Mouse (Mus musculus): ENCODE measurements around the gene Rin1.
"Not testable (repeated sequence)": the region's sequence is repeated elsewhere in the genome, so short reads cannot be mapped to it uniquely, and the experiment has no call there.

Rin1 gene

DNA sequence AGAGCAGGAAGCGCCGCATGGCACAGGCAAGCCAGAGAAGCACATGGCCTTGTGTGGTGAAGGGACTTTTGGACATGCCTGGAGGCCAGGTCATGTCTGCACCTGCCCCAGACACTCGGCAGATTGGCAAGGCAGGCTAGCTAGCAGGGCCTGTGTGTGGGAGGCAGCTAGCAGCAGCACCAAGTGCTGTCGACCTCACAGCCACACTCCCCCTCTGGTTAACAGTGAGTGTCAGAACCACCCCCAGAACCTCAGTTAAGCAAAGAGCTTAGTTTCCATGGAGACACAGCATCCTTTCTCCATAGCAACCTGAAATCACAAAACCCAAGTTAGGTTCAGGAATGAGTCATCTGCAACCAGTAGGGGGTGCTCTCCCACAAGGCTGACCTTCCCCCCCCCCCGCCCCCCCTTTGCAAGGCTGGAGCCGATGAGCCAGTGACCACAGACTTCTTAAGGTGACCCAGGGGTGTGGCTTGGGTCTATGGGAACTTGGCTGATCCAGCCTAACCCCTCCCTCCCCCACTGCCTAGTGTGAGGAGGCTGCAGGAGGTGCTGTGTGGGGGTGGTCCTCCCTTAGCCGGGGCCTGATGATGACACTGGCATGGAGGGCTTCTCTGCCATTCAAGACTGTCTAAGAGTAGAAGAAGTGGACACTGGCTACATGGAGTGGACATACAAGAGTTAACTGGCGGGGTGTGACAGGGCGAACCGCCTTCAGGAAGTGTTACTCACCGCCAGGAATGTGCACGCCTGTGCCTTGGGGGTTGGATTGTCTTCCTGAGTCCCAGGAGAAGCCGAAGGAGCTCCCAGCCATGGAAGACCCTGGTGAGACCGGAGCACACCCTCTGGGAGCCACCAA is at the start of gene Rin1:
Rin1 (plus strand) TSS at position 435 of the 859 bp plus-strand sequence.
- DNase-seq = peak; percentile 68 to 78

GRCm38 (mm10) chr19:5001666-5002406 is 48.4 kb upstream of the Rin1 start:
- DNase-seq = peak; percentile 79 to 86

DNA sequence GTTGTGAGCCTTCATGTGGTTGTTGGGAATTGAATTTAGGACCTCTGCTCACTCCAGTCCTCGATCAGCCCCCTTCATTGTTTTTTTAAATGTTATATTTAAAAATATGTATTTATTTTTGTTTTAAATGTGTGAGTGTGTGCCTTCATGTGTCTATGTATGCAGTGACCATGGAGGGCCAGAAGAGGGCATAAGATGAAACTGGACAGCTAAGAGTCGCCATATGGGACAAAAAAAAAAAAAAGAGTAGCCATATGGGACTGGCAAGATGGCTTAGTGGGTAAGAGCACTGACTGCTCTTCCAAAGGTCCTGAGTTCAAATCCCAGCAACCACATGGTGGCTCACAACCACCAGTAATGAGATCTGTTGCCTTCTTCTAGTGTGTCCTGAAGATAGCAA is 46.6 kb upstream of the Rin1 start:
- DNase-seq = not testable (repeated sequence)

- DNase-seq = no peak
These were observed 45.4 kb upstream of the Rin1 start for GRCm38 (mm10) chr19:5004925-5005324.

GRCm38 (mm10) chr19:5013138-5013537 is 37.1 kb upstream of the Rin1 start:
- DNase-seq = no peak

GRCm38 (mm10) chr19:5014961-5015398 is 35.3 kb upstream of the Rin1 start:
- DNase-seq = peak in 1 of 2 experiments; percentile 51

DNA sequence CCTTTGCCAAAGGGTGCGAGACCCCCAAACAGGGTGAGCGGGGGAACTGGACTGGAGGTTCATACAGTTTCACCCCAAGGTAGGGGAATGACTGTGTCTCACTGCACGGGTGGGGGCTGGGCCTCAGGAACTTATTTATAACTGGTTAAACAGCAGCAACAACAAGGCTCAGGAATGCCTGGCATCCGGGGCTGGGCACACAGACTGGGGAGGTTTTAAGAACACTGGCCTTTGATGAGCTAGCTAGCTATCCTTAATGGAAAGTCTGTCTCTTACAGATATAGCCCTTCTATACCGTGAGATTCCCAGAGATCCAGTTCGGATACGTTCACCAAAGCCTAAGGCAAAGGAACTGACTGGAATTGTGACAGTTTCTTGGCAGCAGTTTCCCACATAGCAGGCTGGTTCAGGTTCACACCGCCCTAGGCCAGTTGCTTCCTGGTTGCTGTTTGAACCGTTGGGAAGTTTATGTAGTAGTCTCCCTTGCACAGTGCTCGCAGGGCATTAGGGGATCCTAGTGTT is 34.0 kb upstream of the Rin1 start:
- peak; percentile 23 to 63 for DNase-seq

DNA sequence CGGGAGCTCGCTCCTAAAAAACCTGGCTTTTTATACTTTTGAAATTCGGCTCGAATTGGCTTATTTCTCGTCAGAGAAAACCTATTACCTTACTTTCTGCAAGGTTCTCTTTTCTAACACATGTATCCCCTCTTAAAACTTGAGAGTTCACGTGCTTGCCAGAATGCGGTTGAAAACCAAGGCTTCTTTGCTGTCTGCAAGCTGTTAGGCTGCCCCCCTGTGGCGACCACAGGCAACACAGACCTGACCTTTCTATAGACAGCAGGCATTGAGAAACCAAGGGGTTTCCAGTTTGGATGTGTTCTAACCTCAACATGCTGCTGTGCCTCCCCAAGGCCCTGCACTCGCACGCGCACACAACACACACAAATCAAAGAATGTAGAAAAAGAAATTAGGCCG is 33.5 kb upstream of the Rin1 start:
- peak; percentile 75 to 85 for DNase-seq

DNA sequence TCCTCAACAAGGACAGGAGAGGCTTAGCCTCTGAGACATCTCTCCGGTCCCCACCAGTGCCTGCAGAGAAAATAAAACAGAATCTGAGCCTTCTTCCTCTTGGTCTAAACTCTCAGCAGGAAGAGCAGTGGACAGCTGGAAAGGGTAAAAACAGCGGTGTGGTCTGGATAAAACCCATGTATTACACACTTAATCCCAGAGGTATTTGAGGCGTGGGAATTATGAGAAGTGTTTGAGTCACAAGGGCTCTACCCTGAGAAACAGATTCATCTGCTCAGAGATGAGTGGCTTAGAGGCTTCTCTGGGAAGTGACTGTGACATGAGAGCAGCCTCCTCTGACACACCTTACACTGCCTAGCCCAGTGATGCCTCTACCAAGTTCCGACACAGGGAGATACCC is 32.7 kb upstream of the Rin1 start:
- no peak for DNase-seq

GRCm38 (mm10) chr19:5018191-5018590 is 32.1 kb upstream of the Rin1 start:
- DNase-seq = no peak

GRCm38 (mm10) chr19:5021416-5021815 is 28.9 kb upstream of the Rin1 start:
- DNase-seq = no peak

GRCm38 (mm10) chr19:5023621-5024479 is 26.4 kb upstream of the Rin1 start, which contains the start of gene Slc29a2:
Slc29a2 (plus strand) TSS chr19:5023860.
- DNase-seq = peak; percentile 93 to 94

DNA sequence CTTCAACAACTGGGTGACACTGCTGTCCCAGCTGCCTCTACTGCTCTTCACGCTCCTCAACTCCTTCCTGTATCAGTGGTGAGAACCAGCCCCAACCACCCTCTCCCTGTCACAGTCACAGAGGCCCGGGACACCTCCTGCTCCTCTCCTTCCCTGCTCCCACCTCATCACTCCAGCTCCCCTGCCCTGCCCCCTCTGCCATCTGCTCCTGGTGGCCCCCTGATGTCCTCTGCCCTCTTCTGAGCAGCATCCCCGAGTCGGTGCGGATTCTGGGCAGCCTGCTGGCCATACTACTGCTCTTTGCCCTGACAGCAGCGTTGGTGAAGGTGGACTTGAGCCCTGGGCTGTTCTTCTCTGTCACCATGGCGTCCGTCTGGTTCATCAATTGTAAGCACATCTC is 24.2 kb upstream of the Rin1 start:
- no peak for DNase-seq

GRCm38 (mm10) chr19:5032686-5033085 is 17.6 kb upstream of the Rin1 start:
- no peak for DNase-seq

DNA sequence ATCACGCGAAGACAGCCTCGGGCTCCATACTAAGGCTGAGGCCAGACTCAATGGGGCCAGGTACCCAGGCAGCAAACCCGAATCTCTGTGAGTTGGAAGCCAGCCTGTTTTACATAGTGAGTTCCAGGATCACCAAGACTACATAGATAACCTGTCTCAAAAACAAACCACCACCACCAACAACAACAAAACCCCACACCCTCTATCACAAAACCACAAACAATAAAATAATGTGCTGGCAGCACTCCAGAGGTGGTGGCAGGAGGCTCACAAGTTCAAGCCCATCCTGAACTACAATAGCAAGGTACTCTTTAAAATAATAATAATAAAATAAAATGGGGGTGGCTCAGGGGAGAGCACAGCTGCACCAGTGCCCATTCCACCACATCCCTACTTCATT is 13.7 kb upstream of the Rin1 start:
- no peak for DNase-seq

DNA sequence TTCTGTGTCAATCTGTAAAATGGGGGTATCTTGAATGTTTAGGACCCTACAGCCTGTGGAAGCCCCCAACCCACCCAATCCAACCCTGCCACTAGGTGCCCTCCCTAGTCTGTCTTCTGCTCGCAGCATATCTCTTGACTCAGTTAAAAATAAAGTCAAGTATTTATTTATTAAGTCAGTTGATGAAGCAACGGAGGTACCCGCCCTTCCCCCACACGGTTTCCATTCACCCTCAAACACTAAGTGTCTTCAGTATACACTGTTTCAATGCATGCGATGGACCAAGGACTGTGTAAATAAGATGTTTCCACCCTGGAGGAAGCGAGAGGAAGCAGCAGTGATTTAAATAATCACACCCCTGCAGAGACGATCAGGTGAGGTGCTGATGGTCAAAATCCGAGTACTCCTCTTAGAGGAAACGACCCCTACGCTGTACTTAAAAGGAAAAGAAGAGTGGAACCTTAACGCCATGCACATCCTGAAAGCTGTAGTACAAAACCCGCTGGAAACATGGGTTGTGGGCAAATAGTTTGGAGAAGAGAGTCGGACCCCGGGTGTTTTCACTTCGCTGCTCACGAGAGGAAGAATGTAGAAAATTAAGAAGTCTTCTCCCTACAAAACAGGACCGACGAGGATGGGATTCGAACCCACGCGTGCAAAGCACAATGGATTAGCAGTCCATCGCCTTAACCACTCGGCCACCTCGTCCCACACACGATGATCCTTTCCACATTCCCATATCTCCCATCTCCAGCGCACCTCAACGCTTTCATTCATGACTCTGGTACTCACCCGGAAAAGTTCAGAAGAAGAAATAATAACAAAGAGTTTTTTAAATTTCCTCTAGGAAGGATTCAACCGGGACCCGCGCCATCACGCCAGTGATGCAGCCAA is 12.4 kb upstream of the Rin1 start:
- peak; percentile 78 to 83 for DNase-seq

DNA sequence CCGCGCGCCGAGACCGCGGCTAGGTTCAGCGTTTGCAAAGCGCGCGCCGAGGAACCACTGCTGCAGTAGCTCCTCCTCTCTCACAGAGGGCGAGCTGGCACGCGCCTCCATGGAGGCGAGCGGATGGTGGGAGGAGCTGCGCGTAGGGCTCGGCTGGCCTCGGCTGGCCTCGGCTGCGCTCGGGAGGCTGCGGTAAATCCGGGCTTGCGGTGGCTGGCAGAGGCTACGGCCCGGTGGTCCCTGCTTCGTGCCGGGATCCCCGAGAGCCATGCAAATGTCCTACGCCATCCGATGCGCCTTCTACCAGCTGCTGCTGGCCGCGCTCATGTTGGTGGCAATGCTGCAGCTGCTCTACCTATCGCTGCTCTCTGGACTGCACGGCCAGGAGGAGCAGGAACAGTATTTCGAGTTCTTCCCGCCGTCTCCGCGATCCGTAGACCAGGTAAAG is 11.5 kb upstream of the Rin1 start, which contains the start of the genes B4gat1 and AC124502.3:
B4gat1 (plus strand) TSS at position 118 of the 448 bp plus-strand sequence.
AC124502.3 (plus strand) TSS at position 183 of the 448 bp plus-strand sequence.
- peak; percentile 91 to 93 for DNase-seq

DNA sequence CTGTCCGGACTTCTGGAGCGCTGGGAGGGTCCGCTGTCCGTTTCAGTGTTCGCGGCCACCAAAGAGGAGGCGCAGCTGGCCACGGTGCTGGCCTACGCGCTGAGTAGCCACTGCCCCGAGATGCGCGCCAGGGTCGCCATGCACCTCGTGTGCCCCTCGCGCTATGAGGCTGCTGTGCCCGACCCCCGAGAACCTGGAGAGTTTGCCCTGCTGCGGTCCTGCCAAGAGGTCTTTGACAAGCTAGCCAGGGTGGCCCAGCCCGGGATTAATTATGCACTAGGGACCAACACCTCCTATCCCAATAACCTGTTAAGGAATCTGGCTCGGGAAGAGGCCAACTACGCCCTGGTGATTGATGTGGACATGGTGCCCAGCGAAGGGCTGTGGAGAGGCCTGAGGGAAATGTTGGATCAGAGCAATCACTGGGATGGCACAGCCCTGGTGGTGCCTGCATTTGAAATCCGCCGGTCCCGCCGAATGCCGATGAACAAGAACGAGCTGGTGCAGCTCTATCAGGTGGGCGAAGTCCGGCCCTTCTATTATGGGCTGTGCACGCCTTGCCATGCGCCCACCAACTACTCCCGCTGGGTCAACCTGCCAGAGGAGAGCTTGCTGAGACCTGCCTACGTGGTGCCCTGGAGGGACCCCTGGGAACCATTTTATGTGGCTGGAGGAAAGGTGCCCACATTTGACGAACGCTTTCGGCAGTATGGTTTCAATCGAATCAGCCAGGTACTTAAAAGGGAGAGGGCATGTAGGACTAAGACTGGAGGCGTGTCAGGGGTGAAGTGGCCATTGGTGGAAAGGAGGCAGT is 10.8 kb upstream of the Rin1 start:
- DNase-seq = no peak

- DNase-seq = peak; percentile 92 to 94
These were observed 9.3 kb upstream of the Rin1 start, which contains the start of gene Brms1 for GRCm38 (mm10) chr19:5040862-5041523. Brms1 (plus strand) TSS chr19:5041354.

GRCm38 (mm10) chr19:5041588-5041987 is 8.7 kb upstream of the Rin1 start:
- no peak for DNase-seq

All from lung, postnatal 4 days (tissue).